Mouse (Mus musculus) kidney, embryonic 14.5 days (tissue): ENCODE measurements around the gene Shmt2. TPM values are rescaled to one million over a fixed set of nuclear protein-coding genes. Genes with fewer than 3 reads are reported as not detected.

Experiments used
- ATAC-seq: fragments of 200-750 bp; cut with Nextera tagmentation; 2 replicates; pipeline ENCODE4 v1.8.0; 2017; ENCODE audit warnings: moderate number of reproducible peaks, mild to moderate bottlenecking, moderate TSS enrichment, moderate library complexity; ENCODE audit not compliant: low FRiP score, low TSS enrichment
- H3K27ac ChIP-seq: fragments of 300-500 bp; sonication (generic); 2 replicates; pipeline ENCODE4 v1.5.1; 2014; ENCODE audit warnings: low read depth, mild to moderate bottlenecking, low read length, moderate library complexity, mixed read lengths
- H3K27me3 ChIP-seq: fragments of 300-500 bp; sonication (generic); 2 replicates; pipeline ENCODE4 v1.6.1; 2014; ENCODE audit warnings: mild to moderate bottlenecking, low read length; ENCODE audit not compliant: control insufficient read depth, insufficient read depth
- H3K36me3 ChIP-seq: fragments of 300-500 bp; sonication (generic); 2 replicates; pipeline ENCODE4 v1.6.1; 2014; ENCODE audit warnings: low read length, mixed read lengths; ENCODE audit not compliant: control insufficient read depth, insufficient read depth
- H3K4me1 ChIP-seq: fragments of 300-500 bp; sonication (generic); 2 replicates; pipeline ENCODE4 v1.6.1; 2014; ENCODE audit warnings: low read length, mixed read lengths; ENCODE audit not compliant: control insufficient read depth, insufficient read depth
- H3K4me2 ChIP-seq: fragments of 300-500 bp; sonication (generic); replicated peaks from 2 replicates; pipeline ENCODE4 v1.6.1; 2014; ENCODE audit warnings: low read depth, mild to moderate bottlenecking, low read length
- H3K4me3 ChIP-seq: fragments of 300-500 bp; sonication (generic); 2 replicates; pipeline ENCODE4 v1.5.1; 2014; ENCODE audit warnings: mild to moderate bottlenecking, low read length
- H3K9ac ChIP-seq: fragments of 300-500 bp; sonication (generic); 2 replicates; pipeline ENCODE4 v1.6.1; 2014; ENCODE audit warnings: low read depth, mild to moderate bottlenecking, low read length, moderate library complexity
- H3K9me3 ChIP-seq: fragments of 300-500 bp; sonication (generic); 2 replicates; pipeline ENCODE4 v1.6.1; 2016; ENCODE audit warnings: low read length; ENCODE audit not compliant: control insufficient read depth
- WGBS: fragments of 180-500 bp; shearing (Covaris S2); extraction: QIAGEN DNeasy Blood & Tissue Kit; methylation state at CpG from one replicate; pipeline ENCODE4 v1.1.7; 2014; 5-methylcytosine and 5-hydroxymethylcytosine counted together
- polyA plus RNA-seq: library from polyadenylated mRNA; unstranded; fragments of >200 nt; fragmentation: Nextera tagmentation; extraction: Ambion mirVana; gene quantifications from 2 replicates; pipeline ENCODE4 v1.2.1, GENCODE M21; 2014

The Shmt2 gene
- polyA plus RNA-seq, 1 experiment from 2014 or later, result 99.8 TPM

DNA sequence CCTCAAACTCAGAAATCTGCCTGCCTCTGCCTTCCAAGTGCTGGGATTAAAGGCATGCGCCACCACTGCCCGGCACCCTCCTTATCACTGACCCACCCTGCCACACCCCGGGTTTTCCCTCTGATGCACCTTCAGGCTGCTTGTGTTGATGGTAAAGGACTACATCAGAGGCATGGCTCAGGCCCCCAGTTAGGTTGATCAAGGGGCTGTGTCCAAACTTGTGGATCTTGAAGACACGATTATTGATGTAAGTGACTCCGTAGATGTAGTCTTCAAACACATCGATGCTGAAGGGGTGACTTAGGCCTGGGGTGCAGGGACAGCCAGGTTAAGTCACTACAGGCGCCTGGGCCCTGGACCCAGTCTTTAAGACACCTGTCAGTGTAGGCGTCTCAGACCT lies 19.3 kb upstream of the Shmt2 start:
- H3K27me3 ChIP-seq, result peaks cover 5% of the 10 kb centered on the region; the same call in 1 of the 2 replicates
- no peaks in the 10 kb centered on the region for H3K4me1 ChIP-seq
- no peak overlapping the region for H3K9ac ChIP-seq
- WGBS, result 95% methylated on average over 8 of the region's 8 CpGs
- peaks cover 56% of the 10 kb centered on the region for H3K36me3 ChIP-seq
- ATAC-seq, result no peak
- no peaks in the 10 kb centered on the region for H3K9me3 ChIP-seq
- no peak overlapping the region for H3K4me3 ChIP-seq
- no peak overlapping the region for H3K27ac ChIP-seq
- no peak overlapping the region for H3K4me2 ChIP-seq

GRCm38 (mm10) chr10:127537854-127538583 lies 15.8 kb upstream of the Shmt2 start:
- H3K4me1 ChIP-seq, result peaks cover 15% of the 10 kb centered on the region
- H3K27ac ChIP-seq, result no peak overlapping the region
- H3K9ac ChIP-seq, result no peak overlapping the region
- ATAC-seq, result peak; percentile 41
- H3K4me3 ChIP-seq, result no peak overlapping the region
- no peak overlapping the region for H3K4me2 ChIP-seq
- H3K36me3 ChIP-seq, result peaks cover 30% of the 10 kb centered on the region; the same call in 1 of the 2 replicates
- peaks cover 40% of the 10 kb centered on the region for H3K27me3 ChIP-seq
- H3K9me3 ChIP-seq, result no peaks in the 10 kb centered on the region
- WGBS, result 29% methylated on average over 7 of the region's 7 CpGs

DNA sequence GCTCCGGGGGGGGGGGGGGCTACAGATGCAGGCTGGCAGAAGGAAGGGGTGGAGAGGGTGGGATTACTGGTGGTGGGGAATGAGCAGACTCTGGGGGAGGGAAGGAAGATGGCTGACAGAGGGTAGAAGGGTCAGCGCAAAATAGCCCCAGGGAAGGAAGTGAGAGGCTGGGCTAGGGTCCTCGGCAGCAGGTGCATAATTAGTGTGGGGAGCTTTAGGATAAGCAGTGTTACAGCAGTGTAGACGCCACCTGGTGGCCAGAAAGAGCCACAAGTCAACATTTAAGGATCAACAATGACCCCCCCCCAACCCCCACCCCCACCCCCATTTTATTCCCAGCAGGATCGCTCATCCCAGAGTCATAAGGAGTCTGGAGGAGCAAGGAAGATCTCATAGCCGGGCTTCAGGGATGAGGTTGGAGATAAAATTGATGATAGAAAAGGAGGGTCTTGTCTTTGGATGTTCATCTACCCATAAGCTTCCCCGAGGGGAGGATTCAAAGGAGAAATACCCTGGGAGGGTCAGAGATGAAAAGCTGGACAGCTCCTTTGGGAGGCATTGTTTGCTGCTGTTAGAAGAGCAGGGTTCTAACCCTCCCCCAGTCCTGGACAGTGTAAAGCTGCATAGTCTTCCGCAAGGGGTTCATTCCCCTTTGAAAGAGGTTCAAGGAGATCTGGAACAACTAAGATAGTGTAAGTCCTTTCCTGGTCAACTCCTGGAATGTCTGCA lies 14.5 kb upstream of the Shmt2 start:
- WGBS, result 10% methylated on average over 8 of the region's 8 CpGs
- ATAC-seq, result no peak
- H3K4me2 ChIP-seq, result no peak overlapping the region
- peaks cover 52% of the 10 kb centered on the region for H3K27me3 ChIP-seq
- no peak overlapping the region for H3K27ac ChIP-seq
- no peak overlapping the region for H3K4me3 ChIP-seq
- H3K4me1 ChIP-seq, result peaks cover 15% of the 10 kb centered on the region
- H3K9me3 ChIP-seq, result no peaks in the 10 kb centered on the region
- H3K36me3 ChIP-seq, result peaks cover 24% of the 10 kb centered on the region; the same call in 1 of the 2 replicates
- no peak overlapping the region for H3K9ac ChIP-seq

DNA sequence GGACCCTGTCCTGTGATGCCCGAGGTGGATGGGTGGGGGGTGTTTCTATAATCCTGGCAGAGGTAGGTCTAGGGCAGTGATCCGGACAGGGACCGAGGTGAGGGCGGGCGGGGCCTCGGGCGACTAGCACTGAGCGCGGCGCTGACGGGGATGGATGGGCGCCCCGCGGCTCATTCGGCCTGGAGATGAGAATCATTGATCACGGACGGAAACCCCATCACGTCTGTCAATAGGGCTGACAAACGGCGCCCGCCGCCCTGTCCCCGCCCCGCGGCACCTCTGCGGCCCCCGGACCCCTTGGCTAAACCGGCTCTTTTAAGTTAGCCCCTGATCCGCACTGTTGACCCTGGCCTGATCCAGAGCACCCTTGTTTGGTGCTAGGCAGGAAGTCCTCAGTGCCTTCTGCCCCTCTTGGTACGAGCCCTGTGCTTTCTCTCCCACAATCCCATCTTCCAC lies 12.7 kb upstream of the Shmt2 start:
- Histone ChIP-seq H3K9ac (0 out of 2 replicates have a peak overlapping the region, but pooled peaks have one; percentile 35), H3K4me1 (peaks cover 22% of the 10 kb centered on the region), H3K27me3 (peaks cover 70% of the 10 kb centered on the region), H3K27ac (no peak overlapping the region), H3K9me3 (no peaks in the 10 kb centered on the region), H3K4me3 (peak overlapping the region; percentile 43), H3K4me2 (peak overlapping the region; percentile 83), H3K36me3 (peaks cover 13% of the 10 kb centered on the region; the same call in 1 of the 2 replicates)
- ATAC-seq, result no peak
- 0% methylated on average over 27 of the region's 30 CpGs for WGBS

DNA sequence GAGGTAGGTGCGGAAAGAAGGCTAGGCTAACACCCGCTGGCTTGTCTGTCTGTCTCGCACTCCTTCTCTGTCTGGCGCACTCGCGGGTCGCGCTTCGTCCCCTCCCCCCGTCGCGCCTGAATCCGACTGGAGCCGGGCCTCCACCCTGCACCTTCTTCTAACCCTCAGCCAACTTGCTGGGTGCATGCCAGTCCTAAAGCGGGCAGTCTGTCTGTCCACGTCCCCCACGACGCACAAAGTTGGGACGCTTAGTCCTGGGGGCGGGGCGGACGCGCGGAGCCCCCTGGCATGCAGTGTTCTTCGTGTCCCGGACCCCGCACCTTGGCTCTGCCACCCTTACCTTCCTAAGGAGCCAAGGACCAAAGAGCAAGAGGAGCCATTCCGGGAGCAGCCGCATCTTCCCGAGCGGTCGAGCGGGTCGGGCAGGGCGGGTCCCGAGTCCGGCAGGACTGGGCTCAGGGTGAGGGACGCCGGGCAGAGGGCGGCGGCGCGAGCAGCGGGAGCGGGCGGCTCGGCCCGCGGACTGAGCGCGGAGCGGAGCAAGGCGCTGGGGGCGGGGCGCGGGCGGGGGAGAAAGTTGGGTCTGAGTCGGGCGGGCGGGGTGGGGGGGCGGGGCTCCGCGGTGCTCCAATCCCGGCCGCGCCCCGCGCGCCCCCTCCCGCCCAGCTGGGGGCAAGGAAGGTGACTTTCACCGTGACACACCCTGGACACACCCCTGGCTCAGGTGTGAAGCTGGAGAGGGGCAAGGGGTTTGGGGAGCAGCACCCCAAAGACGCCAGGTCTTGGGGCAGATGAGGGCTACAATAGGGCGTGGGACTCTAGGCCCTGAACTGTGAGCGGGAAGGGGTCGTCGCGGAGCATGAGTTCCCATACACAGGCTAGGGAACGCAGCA lies 12.0 kb upstream of the Shmt2 start, which contains the start of gene Nxph4:
Nxph4 (minus strand) TSS at position 524 of the 893 bp plus-strand sequence.
- Histone ChIP-seq H3K4me3 (peak within 1 kb of the TSS; percentile 43), H3K4me1 (peaks cover 22% of the 10 kb centered on the region), H3K36me3 (peaks cover 7% of the 10 kb centered on the region; the same call in 1 of the 2 replicates), H3K27me3 (peaks cover 77% of the 10 kb centered on the region), H3K27ac (no peak within 1 kb of the TSS), H3K9ac (peak within 1 kb of the TSS; percentile 35), H3K9me3 (no peaks in the 10 kb centered on the region), H3K4me2 (peak within 1 kb of the TSS; percentile 83)
- 0% methylated on average over 66 of the region's 78 CpGs for WGBS
- peak; percentile 16; the same call in 1 of the 2 replicates for ATAC-seq

DNA sequence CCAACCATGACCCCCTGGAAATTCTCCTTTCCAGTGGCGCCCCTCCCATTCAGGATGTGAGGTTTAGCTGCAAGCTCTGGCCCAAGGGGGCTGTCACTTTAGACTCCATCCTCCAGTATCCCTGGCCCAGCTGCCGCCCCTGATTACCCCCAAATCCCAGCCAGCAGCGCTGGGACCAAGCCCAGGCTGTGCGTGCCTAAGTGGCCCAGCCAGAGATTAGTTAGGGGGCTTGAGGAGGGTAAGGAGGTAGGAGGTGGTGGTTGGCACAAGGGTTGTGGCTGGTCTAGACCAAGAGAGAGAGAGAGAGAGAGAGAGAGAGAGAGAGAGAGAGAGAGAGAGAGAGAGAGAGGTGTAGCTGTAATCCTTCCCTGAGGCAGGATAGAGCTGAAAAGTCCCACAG lies 9.3 kb upstream of the Shmt2 start:
- H3K4me3 ChIP-seq, result no peak overlapping the region
- H3K27ac ChIP-seq, result no peak overlapping the region
- ATAC-seq, result no peak
- H3K9me3 ChIP-seq, result no peaks in the 10 kb centered on the region
- peaks cover 99% of the 10 kb centered on the region for H3K27me3 ChIP-seq
- peaks cover 24% of the 10 kb centered on the region for H3K4me1 ChIP-seq
- H3K36me3 ChIP-seq, result no peaks in the 10 kb centered on the region
- H3K4me2 ChIP-seq, result no peak overlapping the region
- H3K9ac ChIP-seq, result no peak overlapping the region
- 4% methylated on average over 4 of the region's 4 CpGs for WGBS

DNA sequence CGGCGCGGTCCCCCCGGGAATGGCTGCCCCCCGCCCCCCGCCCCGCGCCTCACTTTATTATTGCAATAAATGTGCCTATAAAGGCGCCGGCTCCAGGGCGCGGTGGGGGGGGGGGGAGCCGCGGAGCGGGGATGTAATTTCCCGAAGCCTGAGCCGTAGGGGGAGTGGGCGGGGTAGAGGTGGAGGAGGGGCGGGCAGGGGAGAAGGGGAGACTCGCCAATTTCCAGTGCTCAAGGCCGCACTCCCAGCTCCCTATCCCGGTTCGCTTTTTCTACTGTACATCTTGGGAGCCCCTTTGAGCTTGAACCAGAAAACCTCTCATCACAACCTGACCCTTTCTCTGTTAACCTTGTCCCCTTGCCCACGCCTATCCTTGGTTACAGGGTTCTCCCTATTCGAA lies 8.7 kb upstream of the Shmt2 start:
- H3K36me3 ChIP-seq, result no peaks in the 10 kb centered on the region
- H3K27me3 ChIP-seq, result peaks cover 100% of the 10 kb centered on the region
- no peak overlapping the region for H3K27ac ChIP-seq
- 0 out of 2 replicates have a peak overlapping the region, but pooled peaks have one; percentile 3 for H3K4me3 ChIP-seq
- H3K9me3 ChIP-seq, result no peaks in the 10 kb centered on the region
- ATAC-seq, result no peak
- peaks cover 29% of the 10 kb centered on the region for H3K4me1 ChIP-seq
- no peak overlapping the region for H3K9ac ChIP-seq
- under 1% methylated on average over 16 of the region's 25 CpGs for WGBS
- H3K4me2 ChIP-seq, result peak overlapping the region; percentile 18; the same call in 1 of the 2 replicates

- Histone ChIP-seq H3K27ac (no peak overlapping the region), H3K9ac (no peak overlapping the region), H3K27me3 (peaks cover 89% of the 10 kb centered on the region), H3K4me1 (peaks cover 16% of the 10 kb centered on the region), H3K9me3 (no peaks in the 10 kb centered on the region), H3K4me3 (no peak overlapping the region; the same call in 1 of the 2 replicates), H3K4me2 (no peak overlapping the region), H3K36me3 (no peaks in the 10 kb centered on the region)
- 2% methylated on average over 17 of the region's 17 CpGs for WGBS
- ATAC-seq, result peak; percentile 13; the same call in 1 of the 2 replicates
Measured at GRCm38 (mm10) chr10:127527481-127527880, 5.2 kb upstream of the Shmt2 start.
